Mouse (Mus musculus) monocyte, adult 2 months (primary cell): ENCODE data around the gene Klhl6.
A peak's percentile ranks its signal among the peaks of the same experiment; 100 is the strongest.

ENCODE experiments used
- DNase-seq, 2 experiments: peaks; one replicate each; pipeline ENCODE4 v3.0.0; 2022; ENCODE audit warnings: low spot score in 2 of 2, low read depth in 1 of 2

Klhl6 gene

DNA sequence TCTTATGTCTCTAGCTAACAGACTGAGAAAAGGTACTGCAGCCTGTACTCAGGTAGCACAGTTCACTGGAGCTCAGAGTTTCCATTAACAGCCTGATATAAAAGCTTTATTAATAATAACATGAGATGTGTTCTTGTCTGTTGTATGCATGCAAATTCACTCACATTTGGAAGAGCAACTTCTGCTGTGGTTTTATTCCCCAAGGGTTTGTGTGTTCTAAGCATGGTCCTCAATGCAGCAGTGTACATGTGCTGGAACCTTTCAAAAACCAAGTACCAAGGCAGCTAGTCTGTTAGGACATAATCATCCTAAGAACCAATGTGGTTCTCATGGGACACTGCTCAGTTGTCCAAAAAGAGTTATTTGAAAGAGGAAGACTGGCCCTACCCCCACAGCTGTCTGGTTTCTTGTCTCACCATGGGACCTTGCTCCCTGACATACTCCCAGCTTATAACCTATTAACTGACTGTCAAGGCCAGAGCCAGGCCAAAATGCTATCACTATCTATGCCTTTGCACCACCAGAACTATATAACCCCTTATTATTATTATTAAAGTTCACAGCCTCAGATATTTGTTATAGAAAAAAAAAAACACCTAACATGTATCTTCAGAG is 10.0 kb downstream of the Klhl6 start:
- DNase-seq = no peak

GRCm38 (mm10) chr16:19969506-19969905 is 13.3 kb downstream of the Klhl6 start:
- DNase-seq = peak in 1 of 2 experiments; percentile 7

DNA sequence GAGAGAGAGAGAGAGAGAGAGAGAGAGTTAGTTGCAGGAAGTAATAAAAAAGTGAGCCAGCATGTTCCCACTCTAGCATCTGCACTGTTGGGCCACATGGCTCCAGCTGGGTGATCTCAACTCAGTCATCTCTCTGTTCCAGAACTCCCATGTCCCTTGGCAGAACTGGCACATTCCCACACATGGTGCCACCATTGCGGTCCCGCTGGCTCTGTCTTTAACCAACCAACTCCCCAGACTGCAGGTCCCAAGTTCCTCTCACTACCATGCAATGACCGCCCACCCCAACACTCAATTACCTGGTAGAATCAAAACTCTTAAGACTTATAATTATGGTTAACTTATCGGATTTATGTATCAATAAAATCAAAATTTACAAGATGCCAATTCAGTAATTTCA is 14.2 kb downstream of the Klhl6 start:
- DNase-seq = no peak

GRCm38 (mm10) chr16:19967897-19968392 is 14.9 kb downstream of the Klhl6 start:
- no peak for DNase-seq

- no peak for DNase-seq
Observed at GRCm38 (mm10) chr16:19966976-19967375, 15.9 kb downstream of the Klhl6 start.

DNA sequence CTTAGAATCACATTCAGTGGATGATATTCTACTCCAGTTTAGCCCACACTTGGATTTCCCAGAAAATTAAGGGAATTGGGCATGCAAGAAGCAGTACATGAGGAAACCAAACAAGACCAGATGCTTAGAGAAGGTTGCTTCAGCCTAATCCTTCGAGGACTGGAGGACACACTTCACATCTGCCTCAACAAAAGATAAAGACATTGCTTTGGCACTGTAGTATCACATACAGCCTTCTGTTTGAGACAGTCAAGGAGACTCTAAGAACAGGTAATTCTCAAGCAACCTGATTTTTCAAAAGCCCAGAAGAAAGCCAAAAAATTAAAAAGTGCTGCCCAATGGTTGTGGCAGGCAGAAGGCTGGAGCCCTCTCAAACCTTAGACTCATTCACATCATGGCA is 16.4 kb downstream of the Klhl6 start:
- DNase-seq = no peak

DNA sequence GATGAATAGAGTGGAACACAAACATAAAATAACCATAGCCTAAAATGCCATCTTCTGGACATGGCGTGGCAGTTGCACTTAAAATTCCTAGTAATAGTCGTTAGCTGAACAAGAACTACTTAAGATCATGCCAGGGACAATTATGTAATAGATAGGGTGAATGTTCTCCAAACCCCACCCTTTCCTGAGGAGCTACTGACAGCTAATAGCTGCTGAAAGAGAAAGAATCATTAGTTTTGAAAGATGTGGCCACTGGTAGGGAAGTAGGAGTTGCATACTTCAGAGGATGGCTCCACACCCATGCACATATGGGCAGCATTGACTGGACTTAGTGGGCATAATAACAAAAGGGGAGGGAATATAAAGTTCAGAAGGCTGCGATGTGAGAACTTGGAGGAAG is 19.9 kb downstream of the Klhl6 start:
- no peak for DNase-seq

GRCm38 (mm10) chr16:19961070-19961469 is 21.8 kb downstream of the Klhl6 start:
- DNase-seq = no peak

DNA sequence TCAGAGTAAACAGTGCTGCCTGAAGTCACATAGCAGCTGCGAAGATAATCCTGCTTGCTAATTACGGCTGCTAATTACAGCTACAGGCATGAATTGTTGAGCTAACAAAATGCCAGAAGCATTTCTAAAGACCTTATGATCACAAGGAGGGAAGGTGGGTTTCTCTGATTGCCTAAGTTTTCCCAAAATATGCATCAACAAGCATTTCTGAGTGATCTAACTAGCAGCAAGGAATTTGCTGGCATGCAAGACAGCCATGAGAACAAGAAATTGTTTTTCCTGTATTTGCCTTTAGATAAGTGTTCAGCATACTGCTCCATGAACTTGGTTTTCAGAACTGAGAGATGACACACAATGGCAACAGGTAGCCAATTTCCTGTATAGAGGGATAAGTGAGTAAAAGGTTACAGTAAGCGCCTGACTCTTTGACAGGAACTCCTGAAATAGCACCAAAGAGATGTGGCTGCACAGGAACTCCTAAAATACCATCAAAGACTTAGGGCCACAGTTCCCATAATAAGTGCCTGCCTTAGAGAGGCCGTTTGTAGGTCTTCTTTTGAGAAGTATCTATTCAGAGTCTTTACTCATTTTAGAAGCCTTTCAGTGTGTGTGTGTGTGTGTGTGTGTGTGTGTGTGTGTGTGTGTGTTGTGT is 22.3 kb downstream of the Klhl6 start:
- no peak for DNase-seq

GRCm38 (mm10) chr16:19957051-19957450 is 25.8 kb downstream of the Klhl6 start:
- no peak for DNase-seq

- DNase-seq = no peak
Observed at GRCm38 (mm10) chr16:19947336-19947735, 35.5 kb downstream of the Klhl6 start.

- DNase-seq = no peak
Observed at GRCm38 (mm10) chr16:19946578-19947298, 36.1 kb downstream of the Klhl6 start.

GRCm38 (mm10) chr16:19920823-19921222 is 62.0 kb downstream of the Klhl6 start:
- no peak for DNase-seq

DNA sequence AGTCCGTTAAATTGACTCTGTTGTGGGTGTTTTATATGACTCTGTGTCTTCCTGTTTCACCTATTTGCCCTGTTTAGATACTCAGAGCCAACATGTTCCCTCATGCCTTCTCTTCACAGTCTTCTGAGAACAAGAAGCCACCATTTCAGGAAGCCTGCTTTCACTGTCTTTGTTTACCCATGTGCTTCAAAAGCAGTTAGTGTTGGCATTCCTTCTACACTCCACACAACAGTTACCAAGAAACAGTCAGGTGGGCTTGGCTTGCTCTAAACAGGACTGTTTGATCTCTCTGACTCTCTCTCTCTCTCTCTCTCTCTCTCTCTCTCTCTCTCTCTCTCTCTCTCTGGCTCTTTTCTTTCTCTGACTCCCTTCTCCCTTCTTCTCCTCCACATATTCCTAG is 64.6 kb downstream of the Klhl6 start:
- DNase-seq = no peak

DNA sequence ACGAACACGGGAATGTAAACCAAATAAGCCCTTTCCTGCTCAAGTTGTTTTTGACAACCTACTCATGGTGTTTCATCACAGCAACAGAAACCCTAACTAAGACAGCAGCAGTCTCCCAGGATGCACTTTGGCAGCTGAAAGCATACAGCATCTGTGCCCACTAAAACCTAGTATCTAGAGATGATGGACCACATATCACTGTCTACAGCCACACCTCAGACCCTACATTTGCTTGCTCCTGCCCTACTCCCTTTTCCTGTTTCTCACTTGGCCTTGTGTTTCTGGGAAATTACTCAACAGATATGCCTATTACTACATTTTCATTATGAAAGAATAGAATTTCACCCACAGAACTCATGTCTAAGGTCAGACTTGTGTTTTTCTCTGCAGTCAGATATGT is 70.3 kb downstream of the Klhl6 start:
- no peak for DNase-seq

DNA sequence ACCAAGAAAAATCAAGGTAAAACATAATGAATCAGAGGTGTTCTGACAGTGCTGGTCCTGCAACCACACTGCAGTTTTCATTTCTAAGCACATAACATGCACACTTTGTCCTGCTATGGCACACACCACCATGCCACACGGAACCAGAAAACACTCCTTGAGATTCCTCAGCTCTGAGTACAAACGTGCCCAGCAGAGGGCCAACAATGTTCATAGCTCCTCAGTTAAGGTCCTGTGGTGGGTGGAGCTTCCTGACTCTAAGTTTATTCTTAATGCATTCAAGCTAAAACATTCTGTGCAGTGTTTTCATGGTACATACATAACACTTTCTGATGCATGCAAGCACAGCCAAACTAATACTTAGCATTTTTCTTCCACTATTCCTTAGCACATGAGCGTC is 74.5 kb downstream of the Klhl6 start:
- DNase-seq = no peak

DNA sequence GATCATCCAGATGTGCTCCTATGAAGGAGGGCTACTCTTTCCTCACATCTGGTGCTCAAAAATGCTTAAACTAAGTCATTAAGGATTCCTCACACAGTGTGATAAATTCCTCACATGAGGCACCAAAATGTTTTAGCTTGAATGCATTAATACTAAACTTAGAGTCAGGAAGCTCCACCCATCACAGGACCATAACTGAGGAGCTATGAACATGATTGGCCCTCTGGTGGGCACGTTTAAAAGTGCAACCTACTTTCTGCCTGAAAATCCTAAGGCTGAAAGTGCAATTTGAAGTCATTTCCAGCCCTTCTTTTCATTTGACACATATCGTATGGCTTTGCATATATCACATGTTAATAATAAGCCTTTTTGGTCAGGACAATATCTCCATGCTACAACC is 75.7 kb downstream of the Klhl6 start:
- peak in 1 of 2 experiments; percentile 6 for DNase-seq

DNA sequence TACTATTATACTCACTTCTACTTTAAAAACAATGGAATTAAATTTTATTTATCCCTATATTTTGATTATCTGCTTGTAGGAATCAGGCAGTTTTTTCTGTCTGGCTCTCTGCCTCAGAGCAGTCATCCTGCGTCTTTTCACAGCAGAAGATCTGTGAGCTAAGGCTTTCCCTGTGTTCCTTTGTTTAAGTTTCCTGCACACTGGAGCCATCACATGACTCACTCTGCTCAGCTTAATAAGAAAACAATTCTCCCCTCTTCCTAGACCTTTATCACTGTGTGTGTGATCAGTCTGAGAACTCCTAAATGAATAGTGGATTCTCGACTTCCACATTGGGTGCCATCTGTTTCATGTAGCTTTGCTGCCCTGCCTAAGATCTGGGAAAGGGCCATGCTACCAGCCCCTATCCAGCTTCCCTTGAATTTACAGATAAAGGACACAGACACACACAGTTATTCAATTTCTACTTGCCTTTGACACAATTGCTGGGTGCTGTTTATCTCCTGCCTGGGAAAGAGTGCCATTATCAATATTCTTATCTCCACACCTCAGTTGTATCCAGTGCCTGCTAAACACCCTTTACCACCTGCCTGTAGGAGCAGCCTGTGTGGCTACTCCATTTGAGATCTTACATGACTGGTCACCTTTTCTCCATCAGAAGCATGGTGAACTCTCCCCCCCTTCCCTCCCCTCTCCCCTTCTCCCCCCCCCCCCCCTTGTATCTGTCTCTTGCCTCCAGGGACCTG is 77.9 kb downstream of the Klhl6 start:
- DNase-seq = no peak

GRCm38 (mm10) chr16:19903792-19904191 is 79.0 kb downstream of the Klhl6 start:
- no peak for DNase-seq
